Mouse (Mus musculus) ES-Bruce4 (cell line): ENCODE results near the gene Ttk.

Experiments
- CTCF ChIP-seq: IDR thresholded peaks from one replicate; pipeline ENCODE4 v1.8.1; 2011; ENCODE audit warnings: low read depth, low read length
- EP300 ChIP-seq: IDR thresholded peaks from 2 replicates; pipeline ENCODE4 v1.6.1; 2011; ENCODE audit warnings: low read depth, low read length; ENCODE audit not compliant: insufficient read depth

GRCm38 (mm10) chr9:83820976-83821375, 13.5 kb upstream of the Ttk start:
- TF ChIP-seq CTCF (no peak), EP300 (no peak)
